Mouse (Mus musculus) E14TG2a.4 (cell line): Measurements from ENCODE around the gene Hipk3.

ENCODE experiments used
- CTCF ChIP-seq: conservative IDR thresholded peaks from 2 replicates; pipeline ENCODE4 v1.5.1; 2014; ENCODE audit warnings: low read length
- NANOG ChIP-seq: IDR thresholded peaks from 2 replicates; pipeline ENCODE4 v1.6.1; 2014; ENCODE audit warnings: borderline replicate concordance, low read length, mixed read lengths
- POU5F1 ChIP-seq: IDR thresholded peaks from 2 replicates; pipeline ENCODE4 v1.6.1; 2014; ENCODE audit warnings: low read length, borderline replicate concordance

- TF ChIP-seq CTCF, result no peak
- no peak for TF ChIP-seq NANOG
- no peak for TF ChIP-seq POU5F1
These were observed 46.0 kb upstream of the Hipk3 start for GRCm38 (mm10) chr2:104540286-104540685.
